Mouse (Mus musculus) MEL (cell line): ENCODE data around the gene Tmem8.

ENCODE experiments used
- CTCF ChIP-seq, 3 experiments: IDR thresholded peaks in 2 of 3; conservative IDR thresholded peaks in 1 of 3; 2 replicates each; pipeline ENCODE4 v1.5.1; 2011 to 2012; ENCODE audit warnings: low read length in 3 of 3, low read depth in 2 of 3, mild to moderate bottlenecking in 2 of 3, improper control_type of control experiment in 1 of 3, inconsistent platforms in 1 of 3, mixed read lengths in 1 of 3, moderate library complexity in 1 of 3; ENCODE audit not compliant: control insufficient read depth in 1 of 3, insufficient read depth in 1 of 3, poor library complexity in 1 of 3, severe bottlenecking in 1 of 3
- ELF1 ChIP-seq: IDR thresholded peaks from 2 replicates; pipeline ENCODE4 v1.6.1; 2014; ENCODE audit warnings: low read depth, mild to moderate bottlenecking, inconsistent platforms, low read length, improper control_type of control experiment, moderate library complexity
- EP300 ChIP-seq, 2 experiments: IDR thresholded peaks; 2 replicates each; pipeline ENCODE4 v1.6.1; 2011; ENCODE audit warnings: improper control_type of control experiment in 2 of 2, low read length in 2 of 2, low read depth in 1 of 2, mild to moderate bottlenecking in 1 of 2
- ETS1 ChIP-seq: IDR thresholded peaks from 2 replicates; pipeline ENCODE4 v1.6.1; 2012; ENCODE audit warnings: low read depth, mild to moderate bottlenecking, inconsistent platforms, low read length, improper control_type of control experiment, moderate library complexity
- GATA1 ChIP-seq: IDR thresholded peaks from 2 replicates; pipeline ENCODE4 v1.6.1; 2011; ENCODE audit warnings: low read depth, low read length, improper control_type of control experiment
- POLR2A ChIP-seq, 2 experiments: IDR thresholded peaks; 2 replicates each; pipeline ENCODE4 v1.6.1; 2011 to 2012; ENCODE audit warnings: low read length in 2 of 2, mild to moderate bottlenecking in 2 of 2, control low read depth in 1 of 2, improper control_type of control experiment in 1 of 2, low read depth in 1 of 2, moderate library complexity in 1 of 2; ENCODE audit not compliant: control insufficient read depth in 1 of 2, insufficient read depth in 1 of 2, poor library complexity in 1 of 2
- POLR2AphosphoS2 ChIP-seq: IDR thresholded peaks from 2 replicates; pipeline ENCODE4 v1.6.1; 2011; ENCODE audit warnings: low read length, improper control_type of control experiment
- SIN3A ChIP-seq: IDR thresholded peaks from 2 replicates; pipeline ENCODE4 v1.6.1; 2012; ENCODE audit warnings: low read length, improper control_type of control experiment, inconsistent platforms
- SMC3 ChIP-seq: IDR thresholded peaks from 2 replicates; pipeline ENCODE4 v1.6.1; 2011; ENCODE audit warnings: low read depth, low read length, improper control_type of control experiment
- TCF12 ChIP-seq: IDR thresholded peaks from 2 replicates; pipeline ENCODE4 v1.6.1; 2014; ENCODE audit warnings: low read depth, mild to moderate bottlenecking, inconsistent platforms, low read length, improper control_type of control experiment, moderate library complexity
- UBTF ChIP-seq: IDR thresholded peaks from 2 replicates; pipeline ENCODE4 v1.6.1; 2012; ENCODE audit warnings: low read depth, mild to moderate bottlenecking, inconsistent platforms, low read length, improper control_type of control experiment, moderate library complexity, borderline replicate concordance; ENCODE audit not compliant: insufficient read depth
- USF2 ChIP-seq, 2 experiments: IDR thresholded peaks; 2 replicates each; pipeline ENCODE4 v1.6.1; 2011 to 2012; ENCODE audit warnings: improper control_type of control experiment in 2 of 2, low read length in 2 of 2, borderline replicate concordance in 1 of 2, inconsistent platforms in 1 of 2, low read depth in 1 of 2, mild to moderate bottlenecking in 1 of 2; ENCODE audit not compliant: insufficient read depth in 1 of 2
- ZMIZ1 ChIP-seq: IDR thresholded peaks from 2 replicates; pipeline ENCODE4 v1.6.1; 2012; ENCODE audit warnings: low read depth, mild to moderate bottlenecking, inconsistent platforms, low read length, improper control_type of control experiment, moderate library complexity
- ZNF384 ChIP-seq: IDR thresholded peaks from 2 replicates; pipeline ENCODE4 v1.6.1; 2012; ENCODE audit warnings: low read depth, mild to moderate bottlenecking, inconsistent platforms, low read length, improper control_type of control experiment

DNA sequence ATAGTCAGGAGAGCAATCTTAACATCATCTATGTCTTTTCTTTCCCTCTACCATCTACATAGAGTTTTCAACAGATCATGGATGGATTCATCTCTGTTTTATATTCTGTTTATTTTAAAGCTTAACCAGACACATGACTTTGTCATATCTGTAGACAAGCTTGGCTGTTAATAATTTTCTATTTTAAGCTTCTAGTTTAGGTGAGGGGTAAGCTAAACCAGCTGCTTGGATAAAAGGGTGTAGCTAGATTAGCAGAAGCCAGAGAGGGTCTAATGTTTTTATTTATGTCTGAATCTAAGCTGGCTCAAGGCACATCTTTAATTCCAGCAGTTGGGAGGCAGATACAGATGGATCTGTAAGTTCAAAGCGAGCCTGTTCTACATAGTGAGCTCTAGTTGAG, 49.6 kb downstream of the Tmem8 start:
- TF ChIP-seq USF2 (IDR thresholded peaks at IDR 0.05; ENCODE audit: borderline replicate concordance in 1 of 2, insufficient read depth in 1 of 2, low read depth in 1 of 2, low read length in 2 of 2) = no peak
- TF ChIP-seq ZNF384 = no peak
- TF ChIP-seq SMC3 = no peak
- no peak for TF ChIP-seq CTCF (IDR thresholded peaks at IDR 0.05 in 2 of 3, conservative IDR thresholded peaks at IDR 0.05 in 1 of 3; ENCODE audit: control insufficient read depth in 1 of 3, insufficient read depth in 1 of 3, low read depth in 2 of 3, low read length in 3 of 3, poor library complexity in 1 of 3, severe bottlenecking in 1 of 3)
- TF ChIP-seq SIN3A = no peak
- TF ChIP-seq POLR2AphosphoS2 = no peak
- no peak for TF ChIP-seq GATA1
- no peak for TF ChIP-seq TCF12
- no peak for TF ChIP-seq POLR2A (IDR thresholded peaks at IDR 0.05; ENCODE audit: control insufficient read depth in 1 of 2, insufficient read depth in 1 of 2, low read depth in 1 of 2, low read length in 2 of 2, poor library complexity in 1 of 2)
- no peak for TF ChIP-seq ZMIZ1
- no peak for TF ChIP-seq ETS1
- no peak for TF ChIP-seq UBTF
- TF ChIP-seq EP300 (IDR thresholded peaks at IDR 0.05; ENCODE audit: low read depth in 1 of 2, low read length in 2 of 2) = no peak
- TF ChIP-seq ELF1 = no peak
